8 mouse cellular contexts compared by ENCODE assay signal in the genomic region with DNA sequence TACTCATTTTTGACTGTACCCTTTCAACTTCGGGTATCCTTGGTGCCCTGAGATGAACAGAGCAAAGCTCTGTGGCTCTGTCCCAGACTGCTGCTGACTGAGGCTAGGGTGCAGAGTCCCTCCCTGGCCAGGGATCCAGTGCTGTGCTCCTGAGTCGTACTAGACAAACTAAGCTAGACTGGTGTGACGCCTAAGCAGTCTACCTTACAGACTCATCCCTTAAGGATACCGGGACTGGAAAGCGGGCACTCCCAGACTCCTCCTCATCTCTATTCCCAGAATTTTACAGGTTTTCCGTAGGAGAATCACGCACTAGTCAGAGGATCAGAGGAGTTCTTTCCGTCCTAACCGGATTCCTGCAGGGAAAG. TPM values are rescaled to one million over a fixed set of nuclear protein-coding genes. Genes with fewer than 3 reads are reported as not detected.
A peak's percentile ranks its signal among the peaks of the same experiment; 100 is the strongest.
DNase-seq lines count a peak whose midpoint lies in the region; ATAC-seq and TF ChIP-seq lines count a peak whose summit lies in the region.

No protein-coding gene starts in this region.

- peak overlapping the region; percentile 73 for H3K4me2 ChIP-seq in neural tube, embryonic 11.5 days (ENCODE audit: low read depth)

- 1% methylated on average over 9 of the region's 9 CpGs for WGBS in kidney, adult 2 months
- WGBS in forebrain, embryonic 10.5 days: under 1% methylated on average over 9 of the region's 9 CpGs
- 2% methylated on average over 9 of the region's 9 CpGs for WGBS in neural tube, embryonic 11.5 days
- under 1% methylated on average over 9 of the region's 9 CpGs for WGBS in heart, adult 2 months

- H3K4me1 ChIP-seq in kidney, adult 2 months (ENCODE audit: control insufficient read depth, insufficient read depth, low read length): no peaks in the 10 kb centered on the region
- peaks cover 19% of the 10 kb centered on the region for H3K4me1 ChIP-seq in forebrain, embryonic 10.5 days
- H3K4me1 ChIP-seq in neural tube, embryonic 11.5 days (ENCODE audit: control insufficient read depth, insufficient read depth, low read length): no peaks in the 10 kb centered on the region
- no peaks in the 10 kb centered on the region for H3K4me1 ChIP-seq in heart, adult 2 months (ENCODE audit: control insufficient read depth, insufficient read depth, low read length)

- ATAC-seq in neural tube, embryonic 11.5 days (ENCODE audit: insufficient read depth, low FRiP score, low TSS enrichment): peak; percentile 79

- no peaks in the 10 kb centered on the region for H3K27me3 ChIP-seq in kidney, adult 2 months (replicated peaks; ENCODE audit: control insufficient read depth, insufficient read depth, low read length)
- no peaks in the 10 kb centered on the region for H3K27me3 ChIP-seq in forebrain, embryonic 10.5 days (ENCODE audit: poor library complexity, severe bottlenecking)
- no peaks in the 10 kb centered on the region for H3K27me3 ChIP-seq in neural tube, embryonic 11.5 days (ENCODE audit: control insufficient read depth, insufficient read depth, low read length)
- H3K27me3 ChIP-seq in heart, adult 2 months (ENCODE audit: control insufficient read depth, insufficient read depth, low read length): peaks cover 4% of the 10 kb centered on the region; the same call in 1 of the 2 replicates

- TF ChIP-seq CTCF in kidney, adult 2 months (conservative IDR thresholded peaks at IDR 0.05; ENCODE audit: insufficient read depth, insufficient read length, low read depth, low read length): no peak
- TF ChIP-seq CTCF in heart, adult 2 months (IDR thresholded peaks at IDR 0.05): no peak

- no peak for TF ChIP-seq POLR2A in kidney, adult 2 months (IDR thresholded peaks at IDR 0.05; ENCODE audit: low read depth, low read length)
- no peak for TF ChIP-seq POLR2A in heart, adult 2 months (IDR thresholded peaks at IDR 0.05; ENCODE audit: insufficient read depth, low read depth, low read length)

- no peaks in the 10 kb centered on the region for H3K79me2 ChIP-seq in heart, adult 2 months (replicated peaks; ENCODE audit: control insufficient read depth, insufficient read depth, low read length)

- intact Hi-C loops in gastrocnemius, postnatal 36 days (cut with DNase I): loop anchor here (5.0 kb wide), 1 partner anchor 70 kb away; no protein-coding TSS in a partner anchor
- intact Hi-C loops in heart, adult 2 months (cut with DNase I): no loop called here

- no peaks in the 10 kb centered on the region for H3K9me3 ChIP-seq in forebrain, embryonic 10.5 days
- no peaks in the 10 kb centered on the region for H3K9me3 ChIP-seq in neural tube, embryonic 11.5 days (ENCODE audit: control insufficient read depth, low read length)

- H3K27ac ChIP-seq in kidney, adult 2 months (ENCODE audit: insufficient read depth, low read depth, low read length): no peak overlapping the region
- peak overlapping the region; percentile 87 for H3K27ac ChIP-seq in forebrain, embryonic 10.5 days
- 0 out of 2 replicates have a peak overlapping the region, but pooled peaks have one; percentile 30 for H3K27ac ChIP-seq in neural tube, embryonic 11.5 days (ENCODE audit: low read depth, low read length)
- no peak overlapping the region for H3K27ac ChIP-seq in heart, adult 2 months

- TF ChIP-seq EP300 in heart, adult 2 months (IDR thresholded peaks at IDR 0.05; ENCODE audit: insufficient read depth, low read depth, low read length): no peak

- H3K36me3 ChIP-seq in kidney, adult 2 months (ENCODE audit: control insufficient read depth, insufficient read depth, low read length): no peaks in the 10 kb centered on the region
- no peaks in the 10 kb centered on the region for H3K36me3 ChIP-seq in forebrain, embryonic 10.5 days (replicated peaks)
- no peaks in the 10 kb centered on the region for H3K36me3 ChIP-seq in neural tube, embryonic 11.5 days (ENCODE audit: control insufficient read depth, insufficient read depth, low read length)
- H3K36me3 ChIP-seq in heart, adult 2 months (ENCODE audit: control insufficient read depth, insufficient read depth, low read length): no peaks in the 10 kb centered on the region

- peak; percentile 47 for DNase-seq in kidney, adult 2 months
- no peak for DNase-seq in kidney, postnatal 14 days
- no peak for DNase-seq in forebrain, embryonic 10.5 days (ENCODE audit: extremely low spot score, low spot score)
- peak; percentile 14 to 36 for DNase-seq in kidney, postnatal 36 days
- no peak for DNase-seq in neural tube, embryonic 11.5 days (ENCODE audit: low spot score)
- DNase-seq in gastrocnemius, postnatal 36 days: no peak
- no peak for DNase-seq in adrenal gland, adult 8-10 months
- DNase-seq in heart, adult 2 months: no peak

- H3K4me3 ChIP-seq in kidney, adult 2 months (ENCODE audit: insufficient read depth, low read depth, low read length): no peak overlapping the region; the same call in 1 of the 2 replicates
- peak overlapping the region; percentile 54 for H3K4me3 ChIP-seq in forebrain, embryonic 10.5 days
- peak overlapping the region; percentile 34 for H3K4me3 ChIP-seq in neural tube, embryonic 11.5 days (ENCODE audit: low read depth, low read length)
- no peak overlapping the region for H3K4me3 ChIP-seq in heart, adult 2 months

- peak overlapping the region; percentile 66 for H3K9ac ChIP-seq in neural tube, embryonic 11.5 days (ENCODE audit: low read length)
- no peak overlapping the region for H3K9ac ChIP-seq in heart, adult 2 months (ENCODE audit: low read depth, low read length)

RNA-seq across cellular contexts. Expression of a gene that starts 0.7 kb away (rescaled TPM):
- polyA plus RNA-seq in kidney, adult 2 months (2012; rRNA removed): 359 and 491 TPM in 2 replicates
- polyA plus RNA-seq in forebrain, embryonic 10.5 days (2016; fragmentation: Nextera tagmentation; extraction: Ambion mirVana): 2.2 and 3.4 TPM in 2 replicates
- polyA plus RNA-seq in neural tube, embryonic 11.5 days (2014; fragmentation: Nextera tagmentation; extraction: Ambion mirVana): 22.3 and 29.1 TPM in 2 replicates
- total RNA-seq in gastrocnemius, postnatal 36 days (2021): 1,000 to 10,000 TPM in 1 of 2 experiments, 100 to 1,000 TPM in 1; 478 to 2,131 TPM
- 1,000 to 10,000 TPM in 2 of 4 experiments, 100 to 1,000 TPM in 2; 711 to 1,802 (median 1,071) TPM for total RNA-seq in adrenal gland, adult 8-10 months (2022)
- 10 to 100 TPM; 34.4 to 82.7 TPM for total RNA-seq in heart, adult 2 months (2021)
- polyA plus RNA-seq in heart, adult 2 months (2012; rRNA removed): 114 and 259 TPM in 2 replicates

RNA-seq across cellular contexts. Expression of a gene that starts 23.4 kb away (rescaled TPM):
- 1,535 and 1,611 TPM in 2 replicates for polyA plus RNA-seq in kidney, adult 2 months (2012; rRNA removed)
- polyA plus RNA-seq in forebrain, embryonic 10.5 days (2016; fragmentation: Nextera tagmentation; extraction: Ambion mirVana): 88.4 and 120 TPM in 2 replicates
- polyA plus RNA-seq in neural tube, embryonic 11.5 days (2014; fragmentation: Nextera tagmentation; extraction: Ambion mirVana): 85.3 and 85.6 TPM in 2 replicates
- total RNA-seq in gastrocnemius, postnatal 36 days (2021): 10 to 100 TPM; 12.1 to 15.4 TPM
- total RNA-seq in adrenal gland, adult 8-10 months (2022): 10 to 100 TPM; 35.8 to 53.9 (median 43.2) TPM
- total RNA-seq in heart, adult 2 months (2021): 1 to 10 TPM; 6.8 to 7.8 TPM
- 12.3 and 24.3 TPM in 2 replicates for polyA plus RNA-seq in heart, adult 2 months (2012; rRNA removed)

RNA-seq across cellular contexts. Expression of a gene that starts 54.5 kb away (rescaled TPM):
- polyA plus RNA-seq in kidney, adult 2 months (2012; rRNA removed): 0.19 TPM in 1 of 2 replicates, not detected in the other
- 0.12 TPM in 1 of 2 replicates, not detected in the other for polyA plus RNA-seq in forebrain, embryonic 10.5 days (2016; fragmentation: Nextera tagmentation; extraction: Ambion mirVana)
- polyA plus RNA-seq in neural tube, embryonic 11.5 days (2014; fragmentation: Nextera tagmentation; extraction: Ambion mirVana): 0.20 TPM in 2 replicates
- total RNA-seq in gastrocnemius, postnatal 36 days (2021): under 1 TPM in 1 of 2 experiments, not detected in 1; 0.59 TPM
- total RNA-seq in adrenal gland, adult 8-10 months (2022): under 1 TPM in 1 of 4 experiments, not detected in 3; 0.24 TPM
- total RNA-seq in heart, adult 2 months (2021): not detected
- polyA plus RNA-seq in heart, adult 2 months (2012; rRNA removed): 0.23 TPM in 1 of 2 replicates, not detected in the other

Comparison
In these comparisons a context has a peak if more than half of its experiments do, and no peak if none do; other contexts are left out.
1. DNase-seq: peak in kidney, adult 2 months (single experiment) and kidney, postnatal 36 days (2 of 2); none in kidney, postnatal 14 days (single experiment), forebrain, embryonic 10.5 days (single experiment), neural tube, embryonic 11.5 days (single experiment), gastrocnemius, postnatal 36 days (0 of 2), adrenal gland, adult 8-10 months (single experiment) and heart, adult 2 months (0 of 2).
2. H3K27ac ChIP-seq: peak in forebrain, embryonic 10.5 days (single experiment) and neural tube, embryonic 11.5 days (single experiment); none in kidney, adult 2 months (single experiment) and heart, adult 2 months (single experiment).
3. H3K4me3 ChIP-seq: peak in forebrain, embryonic 10.5 days (single experiment) and neural tube, embryonic 11.5 days (single experiment); none in kidney, adult 2 months (single experiment) and heart, adult 2 months (single experiment).
4. RNA of a gene that starts 23.4 kb away (polyA plus RNA-seq): 1,535 to 1,611 TPM in kidney, adult 2 months; 88.4 to 120 TPM in forebrain, embryonic 10.5 days, 85.3 to 85.6 TPM in neural tube, embryonic 11.5 days and 12.3 to 24.3 TPM in heart, adult 2 months; every median in the first group is over 10 times any median in the second.